Mouse (Mus musculus): ENCODE data around the gene Gm10354.
"Not testable (repeated sequence)": the region's sequence is repeated elsewhere in the genome, so short reads cannot be mapped to it uniquely, and the experiment has no call there.

Gm10354 gene

GRCm38 (mm10) chr5:14955928-14956706 is 22.6 kb downstream of the Gm10354 start:
- DNase-seq (ENCODE audit: low read depth), result not testable (repeated sequence)

GRCm38 (mm10) chr5:14953587-14953986 is 25.1 kb downstream of the Gm10354 start:
- not testable (repeated sequence) for DNase-seq (ENCODE audit: low read depth)

- DNase-seq (ENCODE audit: low read depth), result not testable (repeated sequence)
These were observed 26.0 kb downstream of the Gm10354 start for GRCm38 (mm10) chr5:14952749-14953148.

- DNase-seq (ENCODE audit: low read depth), result peak; percentile 11
These were observed 26.9 kb downstream of the Gm10354 start for GRCm38 (mm10) chr5:14951822-14952221.

- peak; percentile 31 for DNase-seq (ENCODE audit: low read depth)
These were observed 31.1 kb downstream of the Gm10354 start for GRCm38 (mm10) chr5:14947482-14948198.

- not testable (repeated sequence) for DNase-seq (ENCODE audit: low read depth)
These were observed 33.2 kb downstream of the Gm10354 start for GRCm38 (mm10) chr5:14945524-14945923.

- DNase-seq (ENCODE audit: low read depth), result not testable (repeated sequence)
These were observed 37.7 kb downstream of the Gm10354 start for GRCm38 (mm10) chr5:14941043-14941442.

- not testable (repeated sequence) for DNase-seq (ENCODE audit: low read depth)
These were observed 40.4 kb downstream of the Gm10354 start, which contains the start of gene Speer4e for GRCm38 (mm10) chr5:14938329-14938728. Gene Speer4e, minus strand, starts transcription at chr5:14938429.

- not testable (repeated sequence) for DNase-seq (ENCODE audit: low read depth)
These were observed 45.0 kb downstream of the Gm10354 start for GRCm38 (mm10) chr5:14933721-14934120.

- DNase-seq (ENCODE audit: low read depth), result not testable (repeated sequence)
These were observed 51.7 kb downstream of the Gm10354 start for GRCm38 (mm10) chr5:14927047-14927446.

All from 416B (cell line).